Mouse (Mus musculus): ENCODE results near the gene Bspry.
A peak's percentile ranks its signal among the peaks of the same experiment; 100 is the strongest.
"Not testable (repeated sequence)": the region's sequence is repeated elsewhere in the genome, so short reads cannot be mapped to it uniquely, and the experiment has no call there.

The Bspry gene

GRCm38 (mm10) chr4:62479937-62480708, at the start of gene Bspry:
Gene Bspry, plus strand, starts transcription at chr4:62480053.
- DNase-seq (ENCODE audit: low read depth, low spot score) = peak; percentile 34

DNA sequence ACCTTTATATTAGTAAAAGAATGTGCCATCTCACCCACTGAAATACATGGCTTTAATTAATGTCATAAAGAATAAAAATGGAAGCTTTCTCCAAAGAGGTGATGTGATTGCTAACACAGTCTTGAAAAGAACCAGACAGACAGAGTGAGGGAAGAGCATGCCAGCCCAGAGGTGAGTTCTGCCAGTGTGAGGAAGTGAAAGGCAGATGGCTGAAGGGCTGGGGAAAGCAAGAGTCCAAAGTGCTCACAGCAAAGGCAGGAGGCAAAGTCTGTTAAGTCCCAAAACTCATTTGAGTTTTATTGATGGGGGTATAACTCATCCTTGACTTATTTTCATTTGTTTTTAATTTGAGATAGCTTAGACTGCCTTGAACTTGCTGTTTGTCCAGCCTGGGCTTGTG, 49.2 kb upstream of the Bspry start:
- DNase-seq (ENCODE audit: low read depth, low spot score) = no peak

DNA sequence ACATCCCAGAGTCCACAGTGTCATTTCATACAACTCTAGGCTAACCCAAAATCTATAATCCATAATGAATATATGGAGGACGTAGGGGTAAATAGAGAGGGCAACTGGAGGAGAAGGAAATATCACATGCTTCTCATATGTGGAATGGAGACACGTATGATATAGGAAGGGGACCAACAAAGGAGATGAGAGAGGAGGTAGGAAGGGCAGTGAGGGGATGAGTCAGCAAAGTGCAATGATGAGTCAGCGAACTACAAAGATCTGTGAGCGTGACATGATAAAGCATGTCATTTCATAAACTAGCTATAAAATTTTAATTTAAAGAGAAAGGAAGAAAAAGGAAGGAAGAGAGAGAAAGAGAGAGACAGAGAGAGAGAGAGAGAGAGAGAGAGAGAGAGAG, 48.3 kb upstream of the Bspry start:
- DNase-seq (ENCODE audit: low read depth, low spot score) = no peak

- no peak for DNase-seq (ENCODE audit: low read depth, low spot score)
Observed at GRCm38 (mm10) chr4:62433939-62434870, 45.6 kb upstream of the Bspry start.

DNA sequence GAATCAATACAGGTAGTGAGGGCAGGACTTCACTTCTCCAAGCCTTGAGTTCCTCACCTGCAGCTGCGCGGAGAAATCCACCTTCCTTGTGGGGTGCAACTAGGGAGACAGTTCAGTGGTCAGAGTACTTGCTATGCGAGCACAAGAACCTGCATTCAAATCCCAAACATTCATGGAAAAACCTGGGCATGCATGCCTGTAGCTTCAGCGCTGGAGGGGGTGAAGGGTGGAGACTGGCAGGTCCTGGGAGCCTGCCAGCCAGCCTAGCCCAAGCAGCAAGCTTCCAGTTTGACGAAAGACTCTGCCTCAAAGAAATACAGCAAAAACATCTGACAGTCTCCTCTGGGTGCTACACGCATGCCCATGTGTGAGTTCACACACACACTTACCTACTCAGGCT, 44.8 kb upstream of the Bspry start, which contains the start of gene Rnf183:
TSS of gene Rnf183 (minus strand) at position 172 of the 400 bp plus-strand sequence.
- no peak for DNase-seq (ENCODE audit: low read depth, low spot score)

DNA sequence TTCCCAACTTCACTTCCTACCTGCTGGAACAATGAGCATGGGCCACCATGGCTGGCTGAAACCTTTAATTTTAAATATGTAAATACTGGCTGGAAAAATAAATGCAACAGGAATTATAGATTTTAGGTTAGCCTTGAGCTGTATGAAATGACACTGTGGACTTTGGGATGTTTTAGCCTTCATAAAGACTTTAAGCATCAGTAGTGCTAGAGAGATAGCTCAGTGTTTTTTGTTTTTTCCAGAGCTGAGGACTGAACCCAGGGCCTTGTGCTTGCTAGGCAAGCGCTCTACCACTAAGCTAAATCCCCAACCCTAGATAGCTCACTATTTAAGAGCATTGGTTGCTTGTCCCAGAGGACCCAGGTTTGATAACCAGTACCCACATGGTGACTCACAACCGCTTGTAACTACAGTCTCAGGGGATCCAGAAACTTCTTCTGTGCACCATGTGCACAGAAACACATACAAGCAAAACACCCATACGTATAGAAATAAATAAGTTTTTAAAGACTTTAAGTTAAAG, 42.5 kb upstream of the Bspry start:
- no peak for DNase-seq (ENCODE audit: low read depth, low spot score)

GRCm38 (mm10) chr4:62437871-62438270, 42.0 kb upstream of the Bspry start:
- DNase-seq (ENCODE audit: low read depth, low spot score) = no peak

GRCm38 (mm10) chr4:62439793-62440192, 40.1 kb upstream of the Bspry start:
- DNase-seq (ENCODE audit: low read depth, low spot score) = no peak

- DNase-seq (ENCODE audit: low read depth, low spot score) = no peak
Observed at GRCm38 (mm10) chr4:62440544-62440943, 39.3 kb upstream of the Bspry start.

DNA sequence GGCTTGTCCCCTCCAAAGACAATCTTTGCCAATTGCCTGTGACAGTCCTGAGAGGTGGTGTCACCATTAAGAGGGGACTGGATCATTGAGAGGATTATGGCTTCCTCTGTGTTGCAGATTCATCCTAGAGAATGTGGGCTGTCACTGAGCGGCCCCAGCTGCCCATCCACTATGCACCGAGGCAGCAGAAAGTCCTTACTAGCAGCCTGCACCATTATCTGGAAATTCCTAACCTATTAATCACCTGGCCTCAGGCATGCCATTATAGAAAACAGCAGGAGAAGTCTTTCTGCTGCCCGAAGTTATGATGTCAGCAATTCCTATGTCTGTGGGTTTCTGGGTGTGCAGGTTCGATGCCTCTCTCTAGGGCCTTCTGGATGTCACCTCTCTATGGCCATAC, 38.9 kb upstream of the Bspry start:
- DNase-seq (ENCODE audit: low read depth, low spot score) = peak; percentile 9

- DNase-seq (ENCODE audit: low read depth, low spot score) = peak; percentile 43
Observed at GRCm38 (mm10) chr4:62454995-62455394, 24.9 kb upstream of the Bspry start.

GRCm38 (mm10) chr4:62459081-62459480, 20.8 kb upstream of the Bspry start:
- no peak for DNase-seq (ENCODE audit: low read depth, low spot score)

GRCm38 (mm10) chr4:62460348-62460747, 19.5 kb upstream of the Bspry start:
- DNase-seq (ENCODE audit: low read depth, low spot score) = no peak

DNA sequence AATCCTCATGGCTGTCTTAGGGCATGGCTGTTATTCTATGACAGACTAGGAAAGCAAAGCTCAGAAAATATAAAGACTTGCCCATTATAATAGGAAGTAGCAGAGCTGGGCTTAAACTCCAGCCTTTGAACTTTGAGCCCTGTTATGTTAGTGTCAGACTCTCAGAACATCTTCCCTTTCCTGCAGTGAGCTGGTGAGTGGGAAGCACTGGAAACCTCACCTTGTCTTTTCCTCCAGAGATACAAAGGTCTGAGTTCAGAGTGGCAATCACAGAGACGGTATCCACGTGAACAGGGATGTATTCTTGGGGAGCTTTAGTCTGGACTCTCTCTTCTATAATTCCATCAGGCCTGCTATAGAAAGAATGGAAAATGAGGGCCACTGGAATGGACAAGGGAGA, 16.7 kb upstream of the Bspry start:
- no peak for DNase-seq (ENCODE audit: low read depth, low spot score)

DNA sequence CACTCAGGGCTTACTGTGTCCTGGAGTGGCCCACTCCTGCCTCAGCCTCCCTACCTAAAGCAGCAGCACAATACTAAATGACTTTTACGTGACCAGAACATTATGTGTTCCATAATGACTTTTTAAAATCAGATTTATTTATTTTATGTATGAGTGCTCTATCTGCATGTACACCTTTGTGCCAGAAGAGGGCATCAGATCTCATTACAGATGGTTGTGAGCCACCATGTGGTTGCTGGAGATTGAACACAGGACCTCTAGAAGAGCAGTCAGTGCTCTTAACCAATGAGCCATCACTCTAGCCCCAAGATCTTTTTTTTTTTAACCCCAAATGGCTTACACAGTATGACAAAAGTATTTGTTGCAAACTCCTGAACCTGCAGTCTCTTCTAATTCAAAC, 11.7 kb upstream of the Bspry start:
- no peak for DNase-seq (ENCODE audit: low read depth, low spot score)

DNA sequence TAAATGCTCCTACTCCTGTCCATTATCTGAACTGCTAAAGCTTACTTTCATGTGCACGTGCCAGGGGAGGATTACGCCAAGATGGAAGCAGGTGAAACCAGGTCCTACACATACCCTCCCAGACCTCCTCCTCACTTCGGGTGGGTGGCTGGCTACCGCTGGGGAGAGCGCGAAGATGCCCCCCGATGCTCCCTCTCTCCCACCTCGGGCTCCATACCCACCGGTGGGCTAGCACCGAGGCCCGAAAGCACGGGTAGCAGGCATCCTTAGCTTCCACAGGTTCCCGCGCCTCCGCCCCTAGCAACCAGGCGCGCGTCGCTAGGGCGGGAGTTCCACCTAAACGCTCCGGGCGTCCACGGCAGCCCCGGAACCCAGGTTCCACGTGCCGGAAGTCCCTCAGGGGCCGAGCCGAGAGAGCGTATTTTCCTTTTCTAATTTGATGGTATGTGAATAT, 9.2 kb upstream of the Bspry start, which contains the start of gene Wdr31:
TSS of gene Wdr31 (minus strand) at position 299 of the 454 bp plus-strand sequence.
- DNase-seq (ENCODE audit: low read depth, low spot score) = peak; percentile 79

DNA sequence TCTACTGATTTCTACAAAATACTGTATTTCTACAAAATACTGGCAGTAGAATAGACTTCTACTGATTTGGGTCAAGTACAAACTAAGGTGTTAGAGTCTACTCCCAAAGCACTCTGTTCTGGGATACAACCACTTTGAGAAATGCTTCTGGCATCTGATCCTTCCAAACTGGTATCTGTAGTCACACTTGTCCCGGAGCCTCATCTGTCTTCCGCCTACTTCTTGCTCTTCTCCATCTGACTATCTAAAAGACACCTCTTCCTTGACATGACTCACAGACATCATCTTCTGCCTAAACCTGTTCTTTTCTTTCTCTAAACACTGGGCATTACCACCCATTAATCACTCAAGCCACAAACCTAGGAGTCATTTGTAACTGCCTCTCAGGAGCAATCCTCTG, 7.8 kb upstream of the Bspry start:
- no peak for DNase-seq (ENCODE audit: low read depth, low spot score)

DNA sequence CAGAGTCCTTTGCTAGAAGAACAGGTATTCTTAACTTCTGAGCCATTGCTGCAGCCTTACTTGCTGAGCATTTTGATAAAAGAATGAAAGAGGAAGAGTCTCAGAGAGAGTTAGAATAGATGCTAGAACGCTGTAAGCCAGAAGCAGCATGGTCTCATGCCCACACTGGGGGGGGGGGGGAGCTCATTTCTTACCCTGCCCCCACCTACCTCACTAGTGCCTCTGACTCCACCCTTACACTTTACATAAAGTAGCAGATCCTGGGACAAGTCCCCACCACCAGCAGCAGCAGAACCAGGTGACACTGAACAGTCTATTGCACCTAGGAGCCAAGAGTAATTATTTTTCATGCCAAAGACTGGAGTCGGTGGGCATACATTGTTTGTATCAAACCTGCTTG, 4.7 kb upstream of the Bspry start:
- no peak for DNase-seq (ENCODE audit: low read depth, low spot score)

- DNase-seq (ENCODE audit: low read depth, low spot score) = no peak
Observed at GRCm38 (mm10) chr4:62475793-62476192, 4.1 kb upstream of the Bspry start.

DNA sequence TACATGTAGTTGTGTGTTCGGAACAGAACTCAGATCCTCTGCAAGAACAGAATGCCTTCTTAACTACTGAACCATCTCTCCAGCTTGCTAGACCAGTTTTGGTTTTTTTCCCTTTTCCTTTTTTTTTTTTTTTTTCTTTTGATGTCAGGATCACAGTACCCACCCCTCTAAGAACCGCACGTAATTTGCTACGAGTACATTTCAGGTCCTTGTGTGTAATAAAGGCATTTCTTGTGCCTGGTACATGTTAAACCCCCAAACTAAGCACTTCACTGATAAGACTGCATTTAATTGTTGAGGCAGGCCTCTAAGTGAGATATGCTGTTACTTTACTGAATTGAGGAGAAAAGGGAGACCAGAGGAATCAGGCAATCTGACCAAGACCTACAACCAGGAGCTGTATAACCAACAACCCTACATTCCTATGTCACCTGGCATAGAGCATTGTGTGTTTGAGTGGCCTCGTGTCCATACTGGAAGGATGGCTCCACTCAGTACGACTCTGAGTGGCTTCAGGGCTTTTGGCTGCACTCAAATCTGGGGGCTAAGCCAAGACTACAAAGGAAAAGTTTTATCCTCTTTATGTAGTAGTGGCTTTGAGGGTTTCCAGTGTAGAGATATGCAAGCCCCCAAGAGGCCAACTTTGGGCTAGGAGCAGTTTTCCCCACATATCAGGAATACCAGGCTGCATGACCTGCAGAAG, 2.2 kb upstream of the Bspry start:
- no peak for DNase-seq (ENCODE audit: low read depth, low spot score)

DNA sequence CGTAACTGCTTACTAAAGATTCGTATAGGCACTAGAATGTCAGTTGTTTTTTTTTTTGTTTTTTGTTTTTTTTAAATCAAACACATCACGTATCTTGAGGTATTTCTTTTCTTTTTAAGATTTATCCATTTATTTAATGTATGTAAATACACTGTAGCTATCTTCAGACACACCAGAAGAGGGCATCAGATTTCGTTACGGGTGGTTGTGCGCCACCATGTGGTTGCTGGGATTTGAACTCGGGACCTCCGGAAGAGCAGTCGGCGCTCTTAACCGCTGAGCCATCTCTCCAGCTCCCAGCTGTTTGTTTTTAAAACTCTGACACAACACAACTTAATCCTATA, 288 bp upstream of the Bspry start:
- DNase-seq (ENCODE audit: low read depth, low spot score) = not testable (repeated sequence)

Measured in forelimb bud, embryonic 11.5 days (tissue).